Mouse (Mus musculus) lung, embryonic 14.5 days (tissue): ENCODE measurements at regions not wholly inside any gene's neighbourhood (a gene's known extent, or its start where the extent isn't known, plus 50 kb on each side); places are given as distances from the start of the nearest gene placed in this dataset.

Experiments
- ATAC-seq: fragments of 200-750 bp; cut with Nextera tagmentation; 2 replicates; pipeline ENCODE4 v1.8.0; 2017; ENCODE audit warnings: mild to moderate bottlenecking, moderate TSS enrichment, moderate library complexity; ENCODE audit not compliant: insufficient read depth
- DNase-seq: peaks from one replicate; pipeline ENCODE4 v3.0.0-alpha.2; 2015
- H3K27ac ChIP-seq: fragments of 300-500 bp; sonication (generic); 2 replicates; pipeline ENCODE4 v1.5.1; 2014; ENCODE audit warnings: low read depth, mild to moderate bottlenecking, moderate library complexity
- H3K27me3 ChIP-seq: fragments of 300-500 bp; sonication (generic); 2 replicates; pipeline ENCODE4 v1.6.1; 2014; ENCODE audit warnings: low read length, control low read depth; ENCODE audit not compliant: insufficient read depth
- H3K36me3 ChIP-seq: fragments of 300-500 bp; sonication (generic); 2 replicates; pipeline ENCODE4 v1.6.1; 2014; ENCODE audit warnings: control low read depth; ENCODE audit not compliant: insufficient read depth
- H3K4me1 ChIP-seq: fragments of 300-500 bp; sonication (generic); 2 replicates; pipeline ENCODE4 v1.6.1; 2014; ENCODE audit warnings: antibody characterized with exemption, control low read depth; ENCODE audit not compliant: insufficient read depth
- H3K4me2 ChIP-seq: fragments of 300-500 bp; sonication (generic); 2 replicates; pipeline ENCODE4 v1.6.1; 2014; ENCODE audit warnings: mild to moderate bottlenecking
- H3K4me3 ChIP-seq: fragments of 300-500 bp; sonication (generic); 2 replicates; pipeline ENCODE4 v1.5.1; 2014; ENCODE audit warnings: low read depth, low read length
- H3K9ac ChIP-seq: fragments of 300-500 bp; sonication (generic); 2 replicates; pipeline ENCODE4 v1.6.1; 2014
- H3K9me3 ChIP-seq: fragments of 300-500 bp; sonication (generic); 2 replicates; pipeline ENCODE4 v1.6.1; 2016; ENCODE audit warnings: low read depth, low read length, control low read depth
- CTCF ChIP-seq: IDR thresholded peaks from 2 replicates; pipeline ENCODE4 v1.5.1; 2016; ENCODE audit warnings: antibody characterized with exemption, low read depth
- WGBS: fragments of 180-500 bp; shearing (Covaris S2); extraction: QIAGEN DNeasy Blood & Tissue Kit; methylation state at CpG from one replicate; pipeline ENCODE4 v1.1.7; 2014; 5-methylcytosine and 5-hydroxymethylcytosine counted together

- no peak for DNase-seq
- WGBS, result 81% methylated on average over 7 of the region's 7 CpGs
Observed at GRCm38 (mm10) chr7:145105831-145106493, 102.0 kb downstream of the 1810010D01Rik start.

GRCm38 (mm10) chr7:145102692-145103091 lies 105.2 kb downstream of the 1810010D01Rik start:
- H3K4me3 ChIP-seq, result no peak overlapping the region
- H3K9ac ChIP-seq, result no peak overlapping the region
- WGBS, result 59% methylated on average over 5 of the region's 5 CpGs
- DNase-seq (no peak), ATAC-seq (no peak)
- no peak for TF ChIP-seq CTCF
- H3K27ac ChIP-seq, result peak overlapping the region; percentile 24; the same call in 1 of the 2 replicates
- no peak overlapping the region for H3K4me2 ChIP-seq
- H3K9me3 ChIP-seq, result no peaks in the 10 kb centered on the region
- H3K36me3 ChIP-seq, result no peaks in the 10 kb centered on the region
- H3K4me1 ChIP-seq, result peaks cover 5% of the 10 kb centered on the region; the same call in 1 of the 2 replicates
- no peaks in the 10 kb centered on the region for H3K27me3 ChIP-seq

More at GRCm38 (mm10) chr7:145105831-145106493, 102.0 kb downstream of the 1810010D01Rik start:
- Histone ChIP-seq H3K27me3 (no peaks in the 10 kb centered on the region), H3K36me3 (no peaks in the 10 kb centered on the region), H3K4me3 (no peak overlapping the region), H3K9me3 (no peaks in the 10 kb centered on the region), H3K27ac (no peak overlapping the region), H3K9ac (no peak overlapping the region), H3K4me2 (no peak overlapping the region), H3K4me1 (peaks cover 12% of the 10 kb centered on the region)
- ATAC-seq, result no peak
- no peak for TF ChIP-seq CTCF

GRCm38 (mm10) chr7:145102216-145102615 lies 105.7 kb downstream of the 1810010D01Rik start:
- no peak overlapping the region for H3K27ac ChIP-seq
- ATAC-seq (peak; percentile 86), DNase-seq (peak; percentile 74)
- H3K4me3 ChIP-seq, result no peak overlapping the region
- H3K9ac ChIP-seq, result no peak overlapping the region
- H3K36me3 ChIP-seq, result no peaks in the 10 kb centered on the region
- no peaks in the 10 kb centered on the region for H3K9me3 ChIP-seq
- 37% methylated on average over 6 of the region's 6 CpGs for WGBS
- no peaks in the 10 kb centered on the region for H3K27me3 ChIP-seq
- H3K4me2 ChIP-seq, result no peak overlapping the region
- no peak for TF ChIP-seq CTCF
- H3K4me1 ChIP-seq, result peaks cover 5% of the 10 kb centered on the region; the same call in 1 of the 2 replicates

- Histone ChIP-seq H3K9ac (no peak overlapping the region), H3K27me3 (no peaks in the 10 kb centered on the region), H3K9me3 (no peaks in the 10 kb centered on the region), H3K27ac (no peak overlapping the region), H3K4me2 (no peak overlapping the region), H3K4me3 (no peak overlapping the region), H3K4me1 (peaks cover 9% of the 10 kb centered on the region), H3K36me3 (no peaks in the 10 kb centered on the region)
- no peak for DNase-seq
- peak; percentile 51 for TF ChIP-seq CTCF
- WGBS, result 85% methylated on average over 6 of the region's 6 CpGs
- ATAC-seq, result no peak
Observed at GRCm38 (mm10) chr7:145098335-145098734, 109.6 kb downstream of the 1810010D01Rik start.

- H3K4me3 ChIP-seq, result no peak overlapping the region
- H3K4me1 ChIP-seq, result peaks cover 3% of the 10 kb centered on the region; the same call in 1 of the 2 replicates
- no peaks in the 10 kb centered on the region for H3K27me3 ChIP-seq
- H3K4me2 ChIP-seq, result no peak overlapping the region
- 66% methylated on average over 7 of the region's 7 CpGs for WGBS
- peak; percentile 33 for DNase-seq
- no peak overlapping the region for H3K9ac ChIP-seq
- TF ChIP-seq CTCF, result no peak
- H3K27ac ChIP-seq, result no peak overlapping the region
- H3K9me3 ChIP-seq, result no peaks in the 10 kb centered on the region
- no peaks in the 10 kb centered on the region for H3K36me3 ChIP-seq
- ATAC-seq, result no peak
Observed at GRCm38 (mm10) chr7:145094134-145094526, 113.8 kb downstream of the 1810010D01Rik start.

- WGBS, result 78% methylated on average over 3 of the region's 3 CpGs
- no peak for TF ChIP-seq CTCF
- Histone ChIP-seq H3K36me3 (no peaks in the 10 kb centered on the region), H3K9ac (no peak overlapping the region), H3K4me3 (no peak overlapping the region), H3K27me3 (no peaks in the 10 kb centered on the region), H3K4me2 (no peak overlapping the region), H3K27ac (no peak overlapping the region), H3K9me3 (no peaks in the 10 kb centered on the region), H3K4me1 (peaks cover 3% of the 10 kb centered on the region; the same call in 1 of the 2 replicates)
- ATAC-seq (no peak), DNase-seq (no peak)
Observed at GRCm38 (mm10) chr7:145093417-145094133, 114.3 kb downstream of the 1810010D01Rik start.

GRCm38 (mm10) chr7:145092392-145093176 lies 115.3 kb downstream of the 1810010D01Rik start:
- H3K4me2 ChIP-seq, result no peak overlapping the region
- WGBS, result 67% methylated on average over 6 of the region's 6 CpGs
- TF ChIP-seq CTCF, result no peak
- H3K36me3 ChIP-seq, result no peaks in the 10 kb centered on the region
- H3K9me3 ChIP-seq, result no peaks in the 10 kb centered on the region
- H3K9ac ChIP-seq, result no peak overlapping the region
- ATAC-seq (no peak), DNase-seq (no peak)
- H3K27me3 ChIP-seq, result no peaks in the 10 kb centered on the region
- peaks cover 3% of the 10 kb centered on the region; the same call in 1 of the 2 replicates for H3K4me1 ChIP-seq
- no peak overlapping the region for H3K27ac ChIP-seq
- no peak overlapping the region for H3K4me3 ChIP-seq
